Mouse (Mus musculus) stomach, postnatal 0 days (tissue): ENCODE measurements around the gene Josd1. TPM values are rescaled to one million over a fixed set of nuclear protein-coding genes. Genes with fewer than 3 reads are reported as not detected.

ENCODE experiments used
- ATAC-seq: fragments of 200-750 bp; cut with Nextera tagmentation; 2 replicates; pipeline ENCODE4 v1.8.0; 2017; ENCODE audit not compliant: low FRiP score, low TSS enrichment
- DNase-seq: peaks from one replicate; pipeline ENCODE4 v3.0.0-alpha.2; 2016; ENCODE audit warnings: low spot score
- H3K27ac ChIP-seq: fragments of 300-500 bp; sonication (generic); replicated peaks from 2 replicates; pipeline ENCODE4 v1.5.1; 2014; ENCODE audit warnings: mild to moderate bottlenecking, control low read depth
- H3K27me3 ChIP-seq: fragments of 300-500 bp; sonication (generic); 2 replicates; pipeline ENCODE4 v1.6.1; 2014; ENCODE audit warnings: low read length; ENCODE audit not compliant: control insufficient read depth, insufficient read depth
- H3K36me3 ChIP-seq: fragments of 300-500 bp; sonication (generic); 2 replicates; pipeline ENCODE4 v1.6.1; 2014; ENCODE audit warnings: low read length, mixed read lengths; ENCODE audit not compliant: control insufficient read depth, insufficient read depth
- H3K4me1 ChIP-seq: fragments of 300-500 bp; sonication (generic); replicated peaks from 2 replicates; pipeline ENCODE4 v1.6.1; 2014; ENCODE audit warnings: antibody characterized with exemption; ENCODE audit not compliant: control insufficient read depth, insufficient read depth
- H3K4me2 ChIP-seq: fragments of 300-500 bp; sonication (generic); replicated peaks from 2 replicates; pipeline ENCODE4 v1.6.1; 2014; ENCODE audit warnings: low read depth, mild to moderate bottlenecking, control low read depth, moderate library complexity
- H3K4me3 ChIP-seq: fragments of 300-500 bp; sonication (generic); 2 replicates; pipeline ENCODE4 v1.5.1; 2014; ENCODE audit warnings: low read depth, low read length, control low read depth
- H3K9ac ChIP-seq: fragments of 300-500 bp; sonication (generic); 2 replicates; pipeline ENCODE4 v1.6.1; 2014; ENCODE audit warnings: mild to moderate bottlenecking, low read length, control low read depth, mixed read lengths
- H3K9me3 ChIP-seq: fragments of 300-500 bp; sonication (generic); 2 replicates; pipeline ENCODE4 v1.6.1; 2016; ENCODE audit warnings: low read length; ENCODE audit not compliant: control insufficient read depth
- CTCF ChIP-seq: IDR thresholded peaks from 2 replicates; pipeline ENCODE4 v1.5.1; 2016; ENCODE audit warnings: antibody characterized with exemption, low read depth, mild to moderate bottlenecking, moderate library complexity
- EP300 ChIP-seq: optimal IDR thresholded peaks from 2 replicates; pipeline ENCODE3; 2016; ENCODE audit warnings: antibody characterized with exemption
- WGBS: fragments of 180-500 bp; shearing (Covaris S2); extraction: QIAGEN DNeasy Blood & Tissue Kit; methylation state at CpG from one replicate; pipeline ENCODE4 v1.1.7; 2014; 5-methylcytosine and 5-hydroxymethylcytosine counted together
- polyA plus RNA-seq: library from polyadenylated mRNA; unstranded; fragments of >200 nt; fragmentation: Nextera tagmentation; extraction: Ambion mirVana; gene quantifications from 2 replicates; pipeline ENCODE4 v1.2.1, GENCODE M21; 2015

Gene Josd1
- polyA plus RNA-seq, 1 experiment from 2014 or later = 11.7 TPM

GRCm38 (mm10) chr15:79690426-79691022, 2.8 kb upstream of the Josd1 start, which contains the start of gene Gtpbp1:
Gtpbp1 (plus strand) TSS chr15:79690845.
- peak within 1 kb of the TSS; percentile 82 for H3K27ac ChIP-seq
- under 1% methylated on average over 44 of the region's 45 CpGs for WGBS

GRCm38 (mm10) chr15:79689662-79690425, 2.1 kb upstream of the Josd1 start:
- Histone ChIP-seq H3K9me3 (no peaks in the 10 kb centered on the region), H3K4me3 (peak overlapping the region; percentile 97), H3K27me3 (no peaks in the 10 kb centered on the region), H3K4me2 (peak overlapping the region; percentile 97), H3K4me1 (peaks cover 13% of the 10 kb centered on the region; the same call in 1 of the 2 replicates), H3K27ac (0 out of 2 replicates have a peak overlapping the region, but pooled peaks have one; percentile 36), H3K36me3 (no peaks in the 10 kb centered on the region), H3K9ac (0 out of 2 replicates have a peak overlapping the region, but pooled peaks have one; percentile 23)
- no peak for TF ChIP-seq EP300
- no peak for TF ChIP-seq CTCF
- ATAC-seq = no peak
- 9% methylated on average over 24 of the region's 24 CpGs for WGBS
- no peak for DNase-seq

More at GRCm38 (mm10) chr15:79690426-79691022, 2.8 kb upstream of the Josd1 start, which contains the start of gene Gtpbp1:
- H3K4me3 ChIP-seq = peak within 1 kb of the TSS; percentile 97
- no peaks in the 10 kb centered on the region for H3K9me3 ChIP-seq
- peak within 1 kb of the TSS; percentile 97 for H3K4me2 ChIP-seq
- H3K9ac ChIP-seq = peak within 1 kb of the TSS; percentile 89
- no peak for TF ChIP-seq CTCF
- TF ChIP-seq EP300 = no peak
- H3K4me1 ChIP-seq = peaks cover 9% of the 10 kb centered on the region; the same call in 1 of the 2 replicates
- H3K27me3 ChIP-seq = no peaks in the 10 kb centered on the region
- no peaks in the 10 kb centered on the region for H3K36me3 ChIP-seq
- peak; percentile 96 for ATAC-seq
- DNase-seq = peak; percentile 96

GRCm38 (mm10) chr15:79688268-79688956, 693 bp upstream of the Josd1 start:
- ATAC-seq = no peak
- Histone ChIP-seq H3K4me1 (peaks cover 19% of the 10 kb centered on the region), H3K9ac (peak overlapping the region; percentile 90), H3K4me3 (peak overlapping the region; percentile 88), H3K36me3 (no peaks in the 10 kb centered on the region), H3K4me2 (peak overlapping the region; percentile 82), H3K27ac (peak overlapping the region; percentile 96), H3K27me3 (no peaks in the 10 kb centered on the region), H3K9me3 (no peaks in the 10 kb centered on the region)
- no peak for DNase-seq
- 7% methylated on average over 8 of the region's 8 CpGs for WGBS
- no peak for TF ChIP-seq CTCF
- no peak for TF ChIP-seq EP300

- no peaks in the 10 kb centered on the region for H3K9me3 ChIP-seq
- H3K36me3 ChIP-seq = no peaks in the 10 kb centered on the region
- DNase-seq (no peak), ATAC-seq (no peak)
- H3K27me3 ChIP-seq = no peaks in the 10 kb centered on the region
- H3K4me2 ChIP-seq = peak overlapping the region; percentile 82
- TF ChIP-seq CTCF (no peak), EP300 (no peak)
- under 1% methylated on average over 21 of the region's 33 CpGs for whole genome bisulfite sequencing
- H3K4me1 ChIP-seq = peaks cover 22% of the 10 kb centered on the region
- H3K4me3 ChIP-seq = peak overlapping the region; percentile 88
- H3K9ac ChIP-seq = peak overlapping the region; percentile 90
- H3K27ac ChIP-seq = peak overlapping the region; percentile 96
Measured at GRCm38 (mm10) chr15:79687175-79687574, 544 bp downstream of the Josd1 start.

- Histone ChIP-seq H3K4me1 (peaks cover 22% of the 10 kb centered on the region), H3K27ac (no peak overlapping the region), H3K4me3 (peak overlapping the region; percentile 88), H3K9ac (peak overlapping the region; percentile 90), H3K27me3 (no peaks in the 10 kb centered on the region), H3K9me3 (no peaks in the 10 kb centered on the region), H3K4me2 (peak overlapping the region; percentile 82), H3K36me3 (no peaks in the 10 kb centered on the region)
- DNase-seq = no peak
- WGBS = 6% methylated on average over 15 of the region's 15 CpGs
- ATAC-seq = no peak
- TF ChIP-seq EP300 (no peak), CTCF (no peak)
Measured at GRCm38 (mm10) chr15:79686046-79686869, 1.5 kb downstream of the Josd1 start.
